Mouse (Mus musculus): ENCODE data around the gene Lman2. TPM values are rescaled to one million over a fixed set of nuclear protein-coding genes. Genes with fewer than 3 reads are reported as not detected.

The Lman2 gene
- total RNA-seq, 1 experiment = 195 TPM

GRCm38 (mm10) chr13:55405783-55406390 lies 43.3 kb upstream of the Lman2 start:
- DNase-seq (ENCODE audit: low read depth, low spot score) = no peak
- H3K9me3 ChIP-seq (ENCODE audit: control insufficient read depth, insufficient read depth, low read depth, low read length) = no peaks in the 10 kb centered on the region
- H3K36me3 ChIP-seq (ENCODE audit: control insufficient read depth, insufficient read depth, low read length, poor library complexity, severe bottlenecking) = no peaks in the 10 kb centered on the region
- no peak overlapping the region for H3K27ac ChIP-seq (ENCODE audit: insufficient read depth, low read depth, low read length, poor library complexity, severe bottlenecking)
- H3K4me1 ChIP-seq (ENCODE audit: control insufficient read depth in 2 of 2, insufficient read depth in 2 of 2, low read length in 2 of 2, poor library complexity in 1 of 2) = no peaks in the 10 kb centered on the region
- H3K4me3 ChIP-seq (ENCODE audit: insufficient read depth in 1 of 2, low read depth in 1 of 2, low read length in 2 of 2, poor library complexity in 1 of 2, severe bottlenecking in 1 of 2) = no peak overlapping the region
- in situ Hi-C loops (cut with MboI; ENCODE audit: low sequenced_read_pairs in 2 of 2, unreplicated experiment in 2 of 2) = no loop called here
- TF ChIP-seq CHD2 (IDR thresholded peaks at IDR 0.05; ENCODE audit: low read depth, low read length) = no peak
- no peak for TF ChIP-seq ZNF384 (IDR thresholded peaks at IDR 0.05; ENCODE audit: low read depth, low read length)
- no peak for TF ChIP-seq MAFK (IDR thresholded peaks at IDR 0.05; ENCODE audit: insufficient read depth, low read depth, low read length)
- no peak for TF ChIP-seq HCFC1 (IDR thresholded peaks at IDR 0.05; ENCODE audit: borderline replicate concordance, insufficient read depth, low read length)
- no peak for TF ChIP-seq ZC3H11A (IDR thresholded peaks at IDR 0.05; ENCODE audit: borderline replicate concordance, low read depth, low read length)
- no peak overlapping the region for H3K9ac ChIP-seq (ENCODE audit: insufficient read depth, low read depth, low read length, poor library complexity, severe bottlenecking)

- no peaks in the 10 kb centered on the region for H3K36me3 ChIP-seq (ENCODE audit: control insufficient read depth, insufficient read depth, low read length, poor library complexity, severe bottlenecking)
- H3K27ac ChIP-seq (ENCODE audit: insufficient read depth, low read depth, low read length, poor library complexity, severe bottlenecking) = no peak overlapping the region
- no peak overlapping the region for H3K4me3 ChIP-seq (ENCODE audit: insufficient read depth in 1 of 2, low read depth in 1 of 2, low read length in 2 of 2, poor library complexity in 1 of 2, severe bottlenecking in 1 of 2)
- peak; percentile 75 for TF ChIP-seq ZNF384 (IDR thresholded peaks at IDR 0.05; ENCODE audit: low read depth, low read length)
- TF ChIP-seq HCFC1 (IDR thresholded peaks at IDR 0.05; ENCODE audit: borderline replicate concordance, insufficient read depth, low read length) = 0 out of 2 replicates have a peak, but pooled peaks have one; percentile 52
- TF ChIP-seq ZC3H11A (IDR thresholded peaks at IDR 0.05; ENCODE audit: borderline replicate concordance, low read depth, low read length) = peak; percentile 87; the same call in 1 of the 2 replicates
- no peak for TF ChIP-seq CHD2 (IDR thresholded peaks at IDR 0.05; ENCODE audit: low read depth, low read length)
- H3K9me3 ChIP-seq (ENCODE audit: control insufficient read depth, insufficient read depth, low read depth, low read length) = no peaks in the 10 kb centered on the region
- no peak overlapping the region for H3K9ac ChIP-seq (ENCODE audit: insufficient read depth, low read depth, low read length, poor library complexity, severe bottlenecking)
- in situ Hi-C loops (cut with MboI; ENCODE audit: low sequenced_read_pairs in 2 of 2, unreplicated experiment in 2 of 2) = no loop called here
- peak; percentile 65 for DNase-seq (ENCODE audit: low read depth, low spot score)
- no peaks in the 10 kb centered on the region for H3K4me1 ChIP-seq (ENCODE audit: control insufficient read depth in 2 of 2, insufficient read depth in 2 of 2, low read length in 2 of 2, poor library complexity in 1 of 2)
Observed at GRCm38 (mm10) chr13:55404853-55405782, 42.5 kb upstream of the Lman2 start.

- in situ Hi-C loops (cut with MboI; ENCODE audit: low sequenced_read_pairs in 2 of 2, unreplicated experiment in 2 of 2) = no loop called here
- no peaks in the 10 kb centered on the region for H3K9me3 ChIP-seq (ENCODE audit: control insufficient read depth, insufficient read depth, low read depth, low read length)
- H3K36me3 ChIP-seq (ENCODE audit: control insufficient read depth, insufficient read depth, low read length, poor library complexity, severe bottlenecking) = no peaks in the 10 kb centered on the region
- no peak for DNase-seq (ENCODE audit: low read depth, low spot score)
- no peaks in the 10 kb centered on the region for H3K4me1 ChIP-seq (ENCODE audit: control insufficient read depth in 2 of 2, insufficient read depth in 2 of 2, low read length in 2 of 2, poor library complexity in 1 of 2)
- TF ChIP-seq ZC3H11A (IDR thresholded peaks at IDR 0.05; ENCODE audit: borderline replicate concordance, low read depth, low read length) (no peak), MAFK (IDR thresholded peaks at IDR 0.05; ENCODE audit: insufficient read depth, low read depth, low read length) (no peak), CHD2 (IDR thresholded peaks at IDR 0.05; ENCODE audit: low read depth, low read length) (no peak), HCFC1 (IDR thresholded peaks at IDR 0.05; ENCODE audit: borderline replicate concordance, insufficient read depth, low read length) (no peak), ZNF384 (IDR thresholded peaks at IDR 0.05; ENCODE audit: low read depth, low read length) (no peak)
- no peak overlapping the region for H3K27ac ChIP-seq (ENCODE audit: insufficient read depth, low read depth, low read length, poor library complexity, severe bottlenecking)
- H3K9ac ChIP-seq (ENCODE audit: insufficient read depth, low read depth, low read length, poor library complexity, severe bottlenecking) = no peak overlapping the region
- no peak overlapping the region for H3K4me3 ChIP-seq (ENCODE audit: insufficient read depth in 1 of 2, low read depth in 1 of 2, low read length in 2 of 2, poor library complexity in 1 of 2, severe bottlenecking in 1 of 2)
Observed at GRCm38 (mm10) chr13:55403935-55404852, 41.6 kb upstream of the Lman2 start.

GRCm38 (mm10) chr13:55403266-55403665 lies 40.7 kb upstream of the Lman2 start:
- no peak for DNase-seq (ENCODE audit: low read depth, low spot score)
- Histone ChIP-seq H3K9ac (ENCODE audit: insufficient read depth, low read depth, low read length, poor library complexity, severe bottlenecking) (no peak overlapping the region), H3K9me3 (ENCODE audit: control insufficient read depth, insufficient read depth, low read depth, low read length) (no peaks in the 10 kb centered on the region), H3K4me3 (ENCODE audit: insufficient read depth in 1 of 2, low read depth in 1 of 2, low read length in 2 of 2, poor library complexity in 1 of 2, severe bottlenecking in 1 of 2) (no peak overlapping the region), H3K36me3 (ENCODE audit: control insufficient read depth, insufficient read depth, low read length, poor library complexity, severe bottlenecking) (no peaks in the 10 kb centered on the region), H3K27ac (ENCODE audit: insufficient read depth, low read depth, low read length, poor library complexity, severe bottlenecking) (no peak overlapping the region), H3K4me1 (ENCODE audit: control insufficient read depth in 2 of 2, insufficient read depth in 2 of 2, low read length in 2 of 2, poor library complexity in 1 of 2) (no peaks in the 10 kb centered on the region)
- TF ChIP-seq MAFK (IDR thresholded peaks at IDR 0.05; ENCODE audit: insufficient read depth, low read depth, low read length) (no peak), ZC3H11A (IDR thresholded peaks at IDR 0.05; ENCODE audit: borderline replicate concordance, low read depth, low read length) (no peak), ZNF384 (IDR thresholded peaks at IDR 0.05; ENCODE audit: low read depth, low read length) (no peak), CHD2 (IDR thresholded peaks at IDR 0.05; ENCODE audit: low read depth, low read length) (no peak), HCFC1 (IDR thresholded peaks at IDR 0.05; ENCODE audit: borderline replicate concordance, insufficient read depth, low read length) (no peak)
- in situ Hi-C loops (cut with MboI; ENCODE audit: low sequenced_read_pairs in 2 of 2, unreplicated experiment in 2 of 2) = no loop called here
